Mouse (Mus musculus) CD4-positive, CD25-positive, alpha-beta regulatory T cell, adult 4 months (primary cell): Measurements from ENCODE around the gene Sun2. TPM values are rescaled to one million over a fixed set of nuclear protein-coding genes. Genes with fewer than 3 reads are reported as not detected.

Experiments
- ATAC-seq: one replicate; pipeline ENCODE4 v1.8.0; 2017
- polyA plus RNA-seq, 2 experiments: library from polyadenylated mRNA; unstranded; fragments of 100-300 nt; shearing (Covaris generic); gene quantifications; one replicate each; pipeline ENCODE4 v1.2.1; 2017

The Sun2 gene
- polyA plus RNA-seq, 2 experiments from 2014 or later, result 12.8 to 20.2 TPM

DNA sequence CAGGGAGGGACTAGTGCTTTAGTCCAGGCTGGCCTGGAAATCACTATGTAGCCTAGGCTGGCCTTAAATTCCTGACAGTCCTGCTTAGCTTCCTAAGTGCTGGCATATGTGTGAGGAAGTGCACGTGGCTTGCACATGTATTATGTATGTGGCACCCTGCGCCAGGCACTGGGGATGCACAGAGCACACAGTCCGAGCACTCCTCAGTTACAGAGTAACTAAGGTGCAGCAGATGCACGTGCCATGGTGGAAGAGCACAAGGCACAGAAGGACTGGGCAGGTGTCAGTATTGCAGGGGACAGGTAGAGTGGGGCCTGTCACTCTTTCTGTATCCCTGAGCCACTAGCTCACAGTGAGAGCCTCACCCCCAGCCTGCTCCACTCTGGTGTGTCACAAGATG is 12.8 kb upstream of the Sun2 start:
- ATAC-seq, result no peak

DNA sequence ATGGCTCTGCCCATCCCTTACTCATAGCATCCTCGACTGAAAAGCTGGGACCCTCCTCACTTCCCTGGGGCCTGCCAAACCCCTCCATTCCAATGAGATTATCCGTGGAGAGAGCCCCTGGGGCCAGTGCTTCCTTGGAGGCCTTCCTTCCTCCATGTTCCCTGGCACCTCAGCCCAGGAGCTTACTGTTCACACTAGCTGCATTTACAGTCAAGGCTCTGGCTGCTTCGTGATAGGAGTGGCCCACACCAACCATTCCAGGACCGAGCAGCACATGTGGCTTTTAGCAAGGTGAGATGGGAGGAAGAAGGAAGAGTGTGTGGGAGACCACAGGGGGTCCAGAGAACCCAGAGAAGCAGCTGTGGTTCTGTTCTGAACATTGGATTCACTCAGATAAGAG is 11.5 kb upstream of the Sun2 start:
- no peak for ATAC-seq

DNA sequence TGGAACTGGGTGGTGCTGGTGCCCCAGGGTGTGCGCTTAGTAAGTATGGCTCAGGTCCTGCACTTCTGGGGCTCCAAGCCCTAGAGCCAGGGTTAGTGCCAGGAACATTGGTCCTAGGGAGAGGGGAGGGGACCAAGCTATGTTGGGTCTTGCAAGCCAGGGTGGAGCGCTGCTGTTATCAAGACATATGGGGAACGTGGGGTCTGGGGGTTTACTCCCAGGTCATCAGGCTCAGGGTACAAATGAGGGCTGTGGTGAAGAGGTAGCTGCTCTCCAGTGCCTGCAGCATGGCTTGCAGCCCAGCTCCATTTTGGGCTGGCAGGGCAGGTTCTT is 11.1 kb upstream of the Sun2 start:
- ATAC-seq, result no peak

DNA sequence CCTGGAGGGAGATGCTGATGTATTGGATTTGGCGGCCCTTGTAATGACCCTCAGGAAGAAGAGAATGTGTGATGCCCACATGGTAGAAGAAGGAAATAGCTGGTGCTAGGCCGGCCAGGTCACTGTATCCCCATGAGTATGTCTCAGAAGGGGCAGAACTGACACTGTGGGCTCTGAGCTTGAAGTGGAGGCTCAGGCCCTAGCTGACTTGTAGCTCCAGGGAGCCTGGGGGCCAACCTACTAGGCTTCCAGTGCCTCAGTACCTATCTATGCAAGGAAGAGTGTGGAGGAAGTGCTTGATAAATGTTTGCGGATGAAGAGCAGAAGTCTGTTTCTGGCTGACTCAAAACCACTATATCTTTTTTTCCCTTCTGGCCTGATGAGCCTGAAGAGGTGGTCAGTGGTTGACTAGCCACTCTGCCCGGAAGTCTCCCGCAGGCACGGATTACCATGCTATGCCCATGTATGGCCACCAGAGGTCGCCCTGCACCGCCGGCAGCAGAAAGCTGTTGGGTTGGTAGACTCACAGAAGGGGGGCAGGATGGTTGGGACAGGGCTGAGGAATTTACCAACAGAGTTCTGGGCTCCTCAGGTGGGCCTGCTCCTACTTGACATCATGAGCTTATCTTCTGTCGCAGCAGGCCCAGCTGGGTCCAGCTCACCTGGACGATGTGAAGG is 10.5 kb upstream of the Sun2 start:
- peak; percentile 71 for ATAC-seq

DNA sequence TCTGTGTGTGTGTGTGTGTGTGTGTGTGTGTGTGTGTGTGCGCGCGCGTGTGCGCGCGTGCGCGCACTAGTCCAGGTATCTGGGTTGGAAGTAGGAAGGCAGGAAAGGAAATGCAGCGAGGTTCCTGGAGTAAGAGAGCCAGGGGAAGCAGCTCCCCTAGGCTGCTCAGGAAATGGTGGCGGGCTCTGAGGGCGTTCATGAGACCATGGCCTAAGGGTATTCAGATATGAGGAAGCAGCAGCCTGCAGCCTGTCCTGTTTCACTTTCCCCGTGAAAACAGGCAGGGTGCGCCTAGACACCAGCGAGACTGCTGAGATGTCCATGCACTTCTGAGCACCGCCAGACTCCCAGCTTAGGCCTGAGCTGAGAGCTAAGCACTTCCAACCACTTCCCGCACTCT is 9.4 kb upstream of the Sun2 start:
- ATAC-seq, result no peak

DNA sequence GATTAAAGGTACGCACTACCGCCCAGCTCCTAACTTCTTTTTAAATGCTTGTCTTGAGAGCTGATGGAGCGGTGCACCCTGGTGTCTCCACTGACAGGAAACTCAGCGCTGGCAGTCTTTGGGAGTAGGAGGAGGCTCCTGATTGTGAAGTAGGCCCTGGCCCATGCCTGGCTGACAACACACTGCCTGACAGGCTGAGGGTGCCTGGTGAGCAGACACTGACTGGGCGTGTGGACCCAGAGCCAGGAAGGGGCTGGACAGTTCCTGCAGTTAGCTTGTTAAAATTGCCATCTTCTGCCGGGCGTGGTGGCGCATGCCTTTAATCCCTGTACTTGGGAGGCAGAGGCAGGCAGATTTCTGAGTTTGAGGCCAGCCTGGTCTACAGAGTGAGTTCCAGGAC is 7.9 kb upstream of the Sun2 start:
- no peak for ATAC-seq

DNA sequence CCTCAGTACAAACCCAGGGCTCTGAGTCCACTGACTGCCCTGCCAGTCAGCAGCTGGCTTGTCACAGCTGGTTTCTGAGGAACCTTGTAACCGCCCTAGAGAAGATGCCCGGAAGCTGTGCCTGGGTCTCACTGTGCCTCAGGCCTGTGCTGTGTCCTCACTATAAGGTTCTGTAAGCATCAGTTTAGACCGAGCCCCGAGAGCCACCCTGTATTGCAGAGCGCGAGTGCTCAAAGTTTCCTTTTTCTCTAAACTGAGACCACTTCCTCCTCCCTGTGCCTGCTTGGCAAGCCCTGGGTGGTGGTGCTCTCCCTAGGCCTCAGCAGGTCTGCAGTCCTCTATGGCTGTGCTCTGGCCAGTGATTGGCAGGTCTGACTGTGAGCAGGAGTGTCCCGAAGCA is 6.8 kb upstream of the Sun2 start:
- ATAC-seq, result no peak

DNA sequence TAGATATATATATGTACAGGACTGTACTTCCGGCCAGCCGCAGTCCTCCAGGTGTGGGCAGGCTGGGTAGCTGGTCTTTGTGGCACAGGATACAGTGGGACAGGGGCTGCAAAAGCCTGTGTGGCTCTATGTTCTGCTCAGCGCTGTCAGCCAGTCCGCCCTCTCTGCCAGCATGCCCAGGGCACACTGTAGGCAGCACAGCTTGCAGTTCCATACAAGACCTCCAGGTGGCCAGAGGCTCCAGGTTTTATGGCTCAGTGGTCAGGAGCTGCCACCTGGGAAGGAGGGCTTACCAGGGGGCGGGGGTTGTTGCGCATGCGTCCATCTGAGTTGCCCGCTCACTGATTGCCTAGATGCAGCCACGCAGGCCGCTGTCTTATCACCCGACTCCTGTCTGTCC is 5.7 kb upstream of the Sun2 start:
- no peak for ATAC-seq

DNA sequence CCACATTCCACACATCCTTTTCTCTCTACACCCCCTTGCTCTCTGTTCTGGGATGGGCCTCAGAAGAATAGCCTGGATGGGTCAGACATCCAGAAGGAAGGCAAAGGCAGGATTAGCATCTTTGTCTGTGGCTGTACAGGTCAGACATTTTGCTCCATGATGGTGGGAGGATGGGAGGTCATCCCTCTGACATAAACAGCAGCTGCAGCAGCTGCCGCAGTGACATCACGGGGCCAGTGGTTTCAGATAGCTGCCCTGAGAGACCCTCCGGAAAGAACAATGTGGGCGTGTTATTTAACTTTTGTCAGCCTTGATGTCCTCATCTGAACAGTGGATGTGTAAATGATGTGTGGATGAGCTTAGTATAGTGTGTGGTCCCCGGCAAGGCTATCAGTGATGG is 3.5 kb upstream of the Sun2 start:
- ATAC-seq, result no peak

DNA sequence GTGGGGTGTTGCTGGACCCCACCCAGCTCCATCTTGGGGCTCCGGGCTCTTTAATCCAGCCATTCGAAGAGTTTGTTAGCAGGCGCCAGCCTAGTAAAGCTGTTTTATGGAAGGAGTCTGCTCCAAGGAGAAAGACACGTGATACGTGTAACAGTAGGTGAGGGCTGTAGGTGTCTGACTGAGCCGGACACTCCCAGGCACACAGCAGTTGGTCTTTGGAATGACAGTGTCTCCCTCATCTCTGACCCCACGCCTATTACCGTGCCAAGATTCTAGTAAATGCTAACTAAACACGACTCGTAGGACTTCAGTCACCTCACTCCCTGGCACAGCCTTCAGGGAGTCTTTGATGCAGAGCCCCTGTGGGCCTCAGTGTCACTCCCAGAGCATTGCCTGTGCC is 3.0 kb upstream of the Sun2 start:
- no peak for ATAC-seq

DNA sequence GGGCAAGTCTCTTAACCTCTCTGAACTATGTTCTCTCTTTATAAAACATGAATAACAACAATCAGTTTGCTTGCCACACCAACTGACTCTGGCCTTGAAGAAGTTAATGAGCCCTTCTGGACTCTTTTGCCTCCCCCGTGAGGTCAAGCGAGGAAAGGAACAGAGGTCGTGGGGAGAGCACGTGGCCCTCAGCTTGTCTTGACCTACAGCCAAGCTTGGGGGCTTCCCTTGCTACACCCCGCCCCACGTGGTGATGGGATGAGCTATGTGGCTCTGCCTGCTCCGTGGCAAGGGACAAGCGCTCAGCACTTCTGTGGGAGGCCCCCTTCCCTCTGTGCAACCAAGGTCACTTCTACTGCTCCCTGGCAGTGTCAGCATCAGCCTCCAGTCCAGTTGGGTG is 2.4 kb upstream of the Sun2 start:
- no peak for ATAC-seq

DNA sequence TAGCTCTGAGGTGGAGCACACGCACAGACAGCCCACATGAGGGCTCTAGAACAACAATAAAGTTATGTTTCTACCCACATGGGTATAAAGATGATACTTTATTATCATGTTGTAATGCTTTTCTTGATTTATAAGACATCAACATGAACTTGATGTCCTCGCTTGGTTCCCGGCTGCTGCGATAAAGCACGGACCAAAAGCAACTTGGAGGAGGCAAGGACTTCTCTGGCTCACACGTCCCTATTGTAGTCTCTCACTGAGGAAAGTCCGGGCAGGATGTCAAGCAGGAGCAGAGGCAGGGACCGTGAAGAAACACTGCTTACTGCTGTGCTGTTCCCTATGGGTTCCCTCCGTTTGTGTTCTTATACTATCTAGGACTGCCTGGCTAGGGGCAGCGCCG is 1.7 kb upstream of the Sun2 start:
- ATAC-seq, result no peak

DNA sequence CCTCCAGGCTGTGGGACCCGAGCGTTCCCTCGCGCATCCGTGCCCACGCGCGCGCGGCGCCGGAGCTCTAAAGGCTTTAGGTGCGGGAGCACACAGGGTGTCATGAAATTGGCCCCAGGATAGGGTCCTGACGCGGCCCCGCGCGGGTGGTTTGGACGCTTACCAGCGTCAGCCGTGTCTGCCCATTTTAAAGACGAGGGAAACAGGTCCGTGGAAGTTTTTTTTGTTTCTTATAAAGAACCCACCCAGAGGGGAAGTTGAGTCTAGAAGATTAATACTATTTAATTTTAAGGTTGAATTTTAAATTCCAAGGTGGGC is 329 bp upstream of the Sun2 start:
- ATAC-seq, result no peak

DNA sequence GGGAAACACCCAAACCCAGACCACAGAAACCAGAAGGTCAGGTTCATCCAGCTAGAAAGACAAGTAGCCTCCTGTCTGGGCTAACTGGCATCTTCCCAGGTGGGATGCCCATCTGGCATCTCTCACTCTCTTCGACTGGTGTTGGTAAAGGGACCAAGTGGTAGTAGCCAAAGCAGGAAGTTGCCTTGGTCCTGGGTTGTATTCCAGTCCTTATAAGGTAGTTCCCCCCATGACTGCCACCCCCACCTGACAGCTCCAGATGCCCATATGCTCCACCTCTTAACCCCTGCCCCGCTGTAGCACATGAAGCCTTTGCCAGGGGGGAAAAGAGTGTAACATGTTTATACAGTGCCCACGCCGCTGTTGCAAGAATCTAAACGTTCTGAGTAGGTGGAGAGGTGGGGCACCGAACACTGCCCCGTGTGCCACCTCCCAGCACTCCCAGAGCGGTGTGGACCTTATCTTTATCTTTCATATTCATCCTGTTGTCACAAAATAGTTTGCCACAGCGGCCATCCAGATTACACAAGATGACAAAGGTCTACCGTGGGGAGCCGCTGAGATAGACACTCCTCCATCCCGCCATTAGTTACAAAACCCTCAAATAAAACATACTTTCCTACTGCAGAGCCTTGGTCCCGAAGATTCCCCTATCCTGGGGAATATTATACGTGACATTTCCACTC is 1.0 kb downstream of the Sun2 start:
- ATAC-seq, result peak; percentile 56

DNA sequence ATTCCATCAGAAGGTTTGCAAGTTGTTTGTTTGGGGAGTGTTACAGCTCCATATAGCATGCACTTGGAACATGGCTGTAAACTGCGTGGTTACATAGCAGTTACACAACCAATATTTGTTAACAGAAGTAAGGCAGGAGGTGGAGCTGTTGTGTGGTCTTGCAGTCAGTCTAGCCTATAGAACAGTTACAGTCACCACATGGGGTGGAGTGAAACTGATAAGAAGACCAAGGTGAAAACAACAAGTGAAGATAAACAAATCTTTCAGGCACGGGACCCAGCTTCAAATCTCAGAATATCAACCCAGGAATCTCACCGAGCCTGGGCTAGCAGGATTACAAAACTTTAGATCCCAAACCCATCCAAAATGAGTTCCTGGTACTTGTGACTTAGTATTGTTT is 1.6 kb downstream of the Sun2 start:
- ATAC-seq, result no peak

DNA sequence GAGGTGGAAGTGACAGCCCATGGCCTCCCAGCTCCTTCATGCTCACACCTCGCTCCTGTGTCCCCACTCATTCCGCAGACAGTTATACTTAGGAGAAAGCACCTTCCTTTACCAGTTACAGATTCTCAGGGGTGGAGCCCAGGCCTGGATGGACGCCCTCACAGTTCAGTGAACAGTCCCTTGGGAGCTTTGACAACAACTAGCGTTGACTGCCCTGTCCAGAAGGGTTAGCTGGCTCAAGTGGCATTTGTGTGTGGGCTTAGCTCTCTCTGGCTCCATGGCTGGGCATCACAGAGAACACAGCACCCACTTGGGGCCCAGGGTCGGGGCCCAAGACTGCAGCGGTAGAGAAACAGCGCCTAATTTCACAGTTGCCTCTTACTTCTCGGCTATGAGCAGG is 8.0 kb downstream of the Sun2 start:
- no peak for ATAC-seq

DNA sequence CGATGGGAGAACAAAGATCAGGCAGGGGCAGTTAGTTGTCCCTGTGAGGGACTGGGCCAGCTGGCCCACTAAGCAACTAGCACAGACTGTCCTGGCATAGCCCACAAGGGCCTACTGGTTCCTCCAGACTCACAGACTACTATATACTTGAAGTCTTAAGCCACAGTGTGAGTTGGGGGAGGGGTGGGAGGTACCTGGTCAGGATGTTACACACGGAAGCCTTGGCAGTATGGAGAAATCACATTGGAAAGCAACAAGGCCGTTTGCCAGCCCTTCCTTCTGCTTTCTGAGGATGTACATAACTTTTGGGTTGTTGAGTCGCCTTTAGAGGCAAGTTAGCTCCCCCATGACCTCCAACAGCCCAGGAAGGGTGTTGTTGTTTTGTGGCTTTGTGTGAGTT is 8.7 kb downstream of the Sun2 start:
- ATAC-seq, result no peak

DNA sequence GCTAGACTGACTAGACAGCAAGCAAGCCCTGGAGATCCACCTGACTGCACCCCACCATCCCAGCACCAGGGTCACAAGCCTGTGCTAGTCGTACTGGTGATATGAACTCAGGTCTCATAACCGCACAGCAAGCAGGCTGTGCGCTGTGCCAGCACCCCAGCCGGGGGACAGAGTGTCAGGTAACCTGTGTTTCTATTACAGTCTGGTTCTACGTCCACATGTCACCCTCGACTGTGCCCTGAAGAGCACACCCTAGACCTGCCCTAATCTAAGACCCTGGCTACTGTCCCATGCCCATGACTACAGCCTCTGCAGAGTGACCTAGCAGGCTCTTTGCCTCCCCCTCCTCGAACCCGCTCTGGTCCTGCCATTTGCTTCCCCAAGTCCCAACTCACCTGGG is 9.1 kb downstream of the Sun2 start:
- no peak for ATAC-seq

DNA sequence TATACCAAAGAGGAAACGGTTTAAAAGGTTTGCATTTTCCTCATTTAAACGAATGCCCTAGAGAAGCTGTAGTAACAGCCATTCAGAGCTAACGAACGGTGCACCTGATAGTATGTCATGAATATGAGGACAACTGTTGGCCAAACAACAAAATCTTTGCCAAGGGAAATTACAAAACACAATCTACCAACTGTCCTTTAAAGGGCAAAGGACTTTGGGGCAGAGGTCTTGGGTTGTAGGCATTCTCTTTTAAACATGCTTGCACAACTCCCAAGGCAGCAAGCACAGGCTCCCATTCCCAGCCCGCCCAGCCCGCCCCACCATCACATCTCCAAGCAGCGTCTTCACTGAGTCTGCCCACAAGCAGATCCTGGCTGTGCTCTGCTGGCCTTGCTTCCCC is 10.8 kb downstream of the Sun2 start:
- no peak for ATAC-seq

DNA sequence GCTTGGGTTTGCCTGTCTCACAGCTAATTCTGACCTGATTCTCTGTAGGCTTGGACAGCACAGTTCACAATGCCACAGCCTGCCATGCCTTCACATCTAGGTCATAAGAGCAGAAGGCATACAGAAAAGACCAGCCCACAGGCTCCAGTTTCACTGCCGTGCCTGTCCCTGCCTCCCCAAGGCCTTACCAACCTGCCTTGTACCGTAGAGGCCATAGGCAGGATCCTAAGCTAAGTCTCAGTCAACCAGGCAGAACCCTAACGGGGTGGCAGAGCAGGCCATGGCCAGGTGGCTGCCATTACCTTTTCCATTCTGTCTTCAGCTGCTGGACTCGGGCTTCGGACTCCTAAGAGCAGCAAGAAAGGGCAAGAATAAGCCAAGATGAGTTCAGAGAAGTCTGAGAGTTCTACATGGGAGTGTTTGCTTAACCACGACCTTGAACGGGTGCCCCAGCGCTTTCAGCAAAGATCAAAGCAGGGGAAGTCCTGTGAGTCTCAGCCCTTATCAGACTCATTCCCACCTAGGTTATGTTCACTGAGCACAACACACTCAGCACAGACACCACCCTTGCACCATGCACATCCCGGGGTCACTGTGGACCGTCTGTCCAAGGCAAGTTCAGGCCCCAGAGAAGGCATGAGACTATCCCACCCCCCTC is 13.5 kb downstream of the Sun2 start:
- ATAC-seq, result peak; percentile 90

DNA sequence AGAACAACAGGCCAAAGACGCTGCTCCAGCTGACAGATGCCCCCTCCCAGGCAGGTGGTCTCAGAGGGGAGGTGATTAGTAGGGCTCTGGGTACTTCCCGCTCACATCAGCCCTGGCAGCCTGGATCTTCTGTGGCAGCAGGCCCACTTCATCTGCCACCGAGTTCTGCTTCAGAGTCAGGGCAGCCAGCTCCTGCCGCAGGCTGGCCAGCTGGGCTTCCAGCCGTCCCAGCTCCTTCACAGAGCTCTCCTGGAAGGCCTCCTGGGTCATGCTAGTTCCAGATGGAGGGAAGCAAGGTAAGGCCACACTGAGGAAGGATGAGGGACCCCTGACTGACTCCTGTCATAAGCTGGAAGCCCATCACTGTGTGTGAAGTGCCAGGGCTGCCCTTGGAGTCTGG is 14.0 kb downstream of the Sun2 start:
- ATAC-seq, result no peak

DNA sequence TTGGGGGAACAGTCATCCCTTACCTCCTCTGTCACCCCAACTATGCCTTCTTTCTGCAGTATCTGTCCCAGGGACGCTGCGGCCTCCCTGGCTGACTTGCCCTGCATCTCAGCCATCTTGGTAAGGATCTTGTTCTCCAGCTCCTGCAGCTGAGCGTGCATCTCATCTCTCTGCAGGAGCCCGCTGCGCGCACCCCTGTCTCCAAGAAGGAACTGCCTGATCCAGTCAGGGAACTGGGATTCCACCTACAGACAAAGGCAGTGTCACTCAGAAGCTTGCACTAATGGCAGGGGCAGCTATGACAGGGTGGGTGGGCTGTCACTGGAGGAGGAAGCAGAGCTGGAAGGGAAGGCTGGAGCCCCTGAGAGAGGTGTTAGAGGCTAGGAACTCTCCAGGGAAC is 14.5 kb downstream of the Sun2 start:
- ATAC-seq, result no peak

DNA sequence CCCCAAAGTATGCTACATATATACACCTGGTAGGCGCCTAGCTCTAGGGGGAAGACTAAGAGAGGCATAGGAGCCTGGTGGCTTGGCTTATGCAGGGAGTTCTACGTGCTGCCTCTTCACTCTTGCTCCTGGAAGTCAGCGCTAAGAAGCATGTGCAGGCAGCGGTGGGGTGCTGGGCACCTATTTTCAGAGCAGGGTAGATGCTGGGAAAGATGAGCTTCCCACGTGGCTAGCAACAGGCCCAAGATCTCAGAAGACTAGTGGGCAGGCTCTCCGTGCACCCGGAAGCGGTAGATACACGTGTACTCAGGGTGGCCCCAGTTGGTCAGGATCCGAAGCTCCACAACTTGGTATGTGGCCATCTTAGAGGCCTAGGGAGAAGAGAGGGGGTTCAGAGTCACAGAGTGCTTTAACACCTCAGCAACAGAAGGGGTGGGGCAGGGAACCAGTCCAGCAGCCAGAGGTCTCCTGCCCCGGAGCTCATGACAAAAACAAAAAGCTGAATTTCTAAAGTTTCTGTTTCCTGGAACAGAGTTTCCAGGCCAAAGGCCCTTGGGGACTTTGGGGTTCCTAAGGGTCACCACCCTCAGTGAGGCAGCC is 17.0 kb downstream of the Sun2 start:
- no peak for ATAC-seq

DNA sequence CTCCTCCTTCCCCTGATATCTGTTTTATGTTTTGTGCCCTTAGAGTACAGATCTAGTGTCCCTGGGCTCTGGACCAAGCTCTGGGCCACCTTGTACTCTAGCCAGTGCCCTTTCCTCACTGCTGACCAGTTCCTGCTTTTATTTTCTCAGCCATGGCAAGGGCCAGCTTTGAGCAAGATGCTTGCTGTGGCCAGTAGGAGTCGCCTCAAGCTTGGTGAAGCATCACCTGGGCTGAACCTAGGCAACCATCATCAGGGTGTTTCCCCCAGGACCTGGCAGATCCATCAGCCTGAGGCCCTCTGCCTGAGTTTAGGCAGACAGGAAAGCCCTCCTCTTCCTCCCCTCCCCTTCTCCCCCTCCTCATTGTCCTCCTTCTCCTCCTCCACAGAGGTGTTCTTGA is 18.9 kb downstream of the Sun2 start:
- peak; percentile 89 for ATAC-seq
